Mouse (Mus musculus): ENCODE measurements at regions not wholly inside any gene's neighbourhood (a gene's known extent, or its start where the extent isn't known, plus 50 kb on each side); places are given as distances from the start of the nearest gene placed in this dataset. TPM values are rescaled to one million over a fixed set of nuclear protein-coding genes. Genes with fewer than 3 reads are reported as not detected.
A peak's percentile ranks its signal among the peaks of the same experiment; 100 is the strongest.

GRCm38 (mm10) chrX:19150606-19151005, 330.5 kb downstream of the Tex13c3 start:
- H3K4me2 ChIP-seq = no peak overlapping the region
- no peak overlapping the region for H3K27ac ChIP-seq (replicated peaks)
- no peaks in the 10 kb centered on the region for H3K4me1 ChIP-seq (replicated peaks)
- H3K36me3 ChIP-seq = no peaks in the 10 kb centered on the region
- ATAC-seq (ENCODE audit: low FRiP score, low read depth) = no peak
- H3K9me3 ChIP-seq = no peaks in the 10 kb centered on the region
- 94% methylated on average over 3 of the region's 3 CpGs for WGBS
- H3K9ac ChIP-seq = no peak overlapping the region
- H3K27me3 ChIP-seq = no peaks in the 10 kb centered on the region
- H3K4me3 ChIP-seq = no peak overlapping the region

GRCm38 (mm10) chrX:19148672-19149071, 332.4 kb downstream of the Tex13c3 start:
- H3K27ac ChIP-seq (replicated peaks) = no peak overlapping the region
- H3K4me3 ChIP-seq = no peak overlapping the region
- no peak overlapping the region for H3K9ac ChIP-seq
- no peaks in the 10 kb centered on the region for H3K27me3 ChIP-seq
- 88% methylated on average over 1 of the region's 1 CpGs for WGBS
- H3K4me1 ChIP-seq (replicated peaks) = no peaks in the 10 kb centered on the region
- no peak for ATAC-seq (ENCODE audit: low FRiP score, low read depth)
- no peak overlapping the region for H3K4me2 ChIP-seq
- no peaks in the 10 kb centered on the region for H3K36me3 ChIP-seq
- no peaks in the 10 kb centered on the region for H3K9me3 ChIP-seq

- no peaks in the 10 kb centered on the region for H3K4me1 ChIP-seq (replicated peaks)
- 88% methylated on average over 3 of the region's 3 CpGs for WGBS
These were observed 332.9 kb downstream of the Tex13c3 start for GRCm38 (mm10) chrX:19148251-19148650.

GRCm38 (mm10) chrX:19112753-19113152, 368.4 kb downstream of the Tex13c3 start:
- H3K27me3 ChIP-seq = no peaks in the 10 kb centered on the region
- H3K9me3 ChIP-seq = no peaks in the 10 kb centered on the region
- ATAC-seq (ENCODE audit: low FRiP score, low read depth) = no peak
- H3K9ac ChIP-seq = no peak overlapping the region
- H3K4me2 ChIP-seq = no peak overlapping the region
- 87% methylated on average over 7 of the region's 7 CpGs for WGBS
- no peak overlapping the region for H3K4me3 ChIP-seq
- H3K27ac ChIP-seq (replicated peaks) = no peak overlapping the region
- H3K4me1 ChIP-seq (replicated peaks) = no peaks in the 10 kb centered on the region
- H3K36me3 ChIP-seq = no peaks in the 10 kb centered on the region

More at GRCm38 (mm10) chrX:19148251-19148650, 332.9 kb downstream of the Tex13c3 start:
- Histone ChIP-seq H3K9me3 (no peaks in the 10 kb centered on the region), H3K9ac (no peak overlapping the region), H3K36me3 (no peaks in the 10 kb centered on the region), H3K27me3 (no peaks in the 10 kb centered on the region), H3K4me2 (no peak overlapping the region), H3K27ac (replicated peaks) (no peak overlapping the region), H3K4me3 (no peak overlapping the region)
- ATAC-seq (ENCODE audit: low FRiP score, low read depth) = no peak

- ATAC-seq (ENCODE audit: low FRiP score, low read depth) = no peak
- H3K4me2 ChIP-seq = no peak overlapping the region
- no peaks in the 10 kb centered on the region for H3K4me1 ChIP-seq (replicated peaks)
- no peak overlapping the region for H3K9ac ChIP-seq
- no peaks in the 10 kb centered on the region for H3K9me3 ChIP-seq
- no peaks in the 10 kb centered on the region for H3K27me3 ChIP-seq
- H3K36me3 ChIP-seq = no peaks in the 10 kb centered on the region
- 79% methylated on average over 2 of the region's 2 CpGs for WGBS
- H3K4me3 ChIP-seq = no peak overlapping the region
- no peak overlapping the region for H3K27ac ChIP-seq (replicated peaks)
These were observed 378.2 kb downstream of the Tex13c3 start for GRCm38 (mm10) chrX:19102911-19103310.

- Histone ChIP-seq H3K9me3 (no peaks in the 10 kb centered on the region), H3K27ac (replicated peaks) (no peak overlapping the region), H3K27me3 (no peaks in the 10 kb centered on the region), H3K36me3 (no peaks in the 10 kb centered on the region), H3K9ac (no peak overlapping the region), H3K4me3 (no peak overlapping the region), H3K4me1 (replicated peaks) (no peaks in the 10 kb centered on the region), H3K4me2 (no peak overlapping the region)
- ATAC-seq (ENCODE audit: low FRiP score, low read depth) = no peak
These were observed 385.2 kb downstream of the Tex13c3 start for GRCm38 (mm10) chrX:19095960-19096359.

- Histone ChIP-seq H3K27ac (replicated peaks) (no peak overlapping the region), H3K27me3 (no peaks in the 10 kb centered on the region), H3K4me1 (replicated peaks) (no peaks in the 10 kb centered on the region), H3K9ac (no peak overlapping the region), H3K9me3 (no peaks in the 10 kb centered on the region), H3K36me3 (no peaks in the 10 kb centered on the region), H3K4me2 (no peak overlapping the region), H3K4me3 (no peak overlapping the region)
- no peak for ATAC-seq (ENCODE audit: low FRiP score, low read depth)
- 96% methylated on average over 1 of the region's 1 CpGs for WGBS
These were observed 396.7 kb downstream of the Tex13c3 start for GRCm38 (mm10) chrX:19084435-19084834.

GRCm38 (mm10) chrX:19080021-19080420, 401.1 kb downstream of the Tex13c3 start:
- ATAC-seq (ENCODE audit: low FRiP score, low read depth) = no peak
- no peaks in the 10 kb centered on the region for H3K36me3 ChIP-seq
- H3K27me3 ChIP-seq = no peaks in the 10 kb centered on the region
- H3K27ac ChIP-seq (replicated peaks) = no peak overlapping the region
- H3K9ac ChIP-seq = no peak overlapping the region
- H3K4me1 ChIP-seq (replicated peaks) = no peaks in the 10 kb centered on the region
- H3K4me2 ChIP-seq = no peak overlapping the region
- no peak overlapping the region for H3K4me3 ChIP-seq
- H3K9me3 ChIP-seq = no peaks in the 10 kb centered on the region
- WGBS = 56% methylated on average over 2 of the region's 2 CpGs

MicroRNAs encoded in the stretch of these regions (microRNA counts, 519-probe panel; counts per million panel counts)
- microRNA mmu-miR-221 (1,347 counts per million, percentile 5 among the panel's probes with 10 or more counts), microRNA mmu-miR-222 (not detected)

Small RNAs in the stretch of these regions (microRNA-seq; reads per million reads assigned to microRNA genes)
- gene Mir221 = 198 reads per million, percentile 60 among the genes with 10 or more reads in this experiment
- gene Mir222 = 109 reads per million, percentile 52 among the genes with 10 or more reads in this experiment

All from hindbrain, embryonic 15.5 days (tissue).